Mouse (Mus musculus) c-Kit-negative CD71-positive TER-119-positive erythroid progenitor cells, embryonic 14.5 days (primary cell): ENCODE results near the gene Wdr4.

Source experiments
- DNase-seq: peaks from one replicate; pipeline ENCODE4 v3.0.0-alpha.2; 2013; ENCODE audit warnings: low read depth, low spot score

Wdr4 gene

DNA sequence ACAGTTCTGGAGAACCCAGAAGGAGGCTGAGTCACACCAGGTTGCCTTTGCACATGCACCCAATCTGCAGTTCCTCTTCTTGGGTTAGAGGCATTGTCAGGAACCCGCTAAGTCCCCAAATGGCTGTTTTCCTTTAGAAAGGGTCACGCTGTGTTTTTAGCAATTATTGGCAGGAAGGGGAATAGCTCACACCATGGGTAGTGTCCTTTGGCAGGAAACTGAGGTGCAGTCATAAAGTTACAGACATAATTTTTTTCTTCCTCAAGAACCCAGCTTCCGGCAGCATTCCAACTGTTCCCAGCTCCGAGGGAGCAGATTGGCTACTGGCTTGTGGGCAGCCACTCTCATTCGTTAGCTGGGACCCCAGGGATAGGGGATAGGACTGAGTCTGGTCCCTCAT lies 72.0 kb downstream of the Wdr4 start:
- DNase-seq, result no peak

DNA sequence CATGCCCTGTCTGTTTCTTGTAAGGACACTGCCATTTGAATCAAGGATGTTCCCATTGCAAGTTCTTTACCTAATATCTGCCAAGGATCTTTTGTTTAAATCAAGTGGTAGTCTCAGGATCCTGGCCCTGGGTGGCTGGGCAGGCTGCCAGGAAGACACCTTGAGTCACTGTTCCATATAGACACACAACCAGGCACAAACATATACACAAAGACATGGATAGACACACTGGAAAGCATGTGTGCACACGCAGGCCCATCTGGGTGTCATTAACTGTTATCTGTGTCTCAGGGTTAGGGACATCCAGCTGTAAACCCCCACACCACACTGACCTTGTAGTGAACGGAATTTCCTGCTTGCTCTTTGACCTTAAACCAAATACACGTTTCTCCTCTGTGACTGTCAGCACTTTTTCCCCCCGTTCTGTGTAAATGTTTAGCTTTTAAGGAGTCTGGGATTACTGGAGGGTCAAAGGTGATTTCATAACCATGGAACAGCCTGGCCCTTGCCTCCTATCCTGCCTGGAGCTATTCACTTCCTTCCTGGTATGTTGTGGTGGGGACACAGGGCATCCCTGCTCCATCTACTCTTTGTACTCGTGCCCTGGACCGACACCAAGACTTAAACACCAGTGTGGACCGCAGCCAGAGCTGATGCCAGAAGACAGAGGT lies 74.6 kb downstream of the Wdr4 start:
- DNase-seq, result no peak
